In genomic region chr6:122268561-122268960, GRCm38 (mm10) we compare ENCODE assay signal across 9 mouse cellular contexts. TPM values are rescaled to one million over a fixed set of nuclear protein-coding genes. Genes with fewer than 3 reads are reported as not detected.
DNase-seq lines count a peak whose midpoint lies in the region; ATAC-seq and TF ChIP-seq lines count a peak whose summit lies in the region.
"Had no signal": no experiment of that assay in that cellular context is flagged by ENCODE, and none has a peak within 500 bp of the region (broad histone marks: within the 10 kb centered on the region; RNA-seq: fewer than 3 reads in every experiment).

No protein-coding gene starts in this region.

- no peaks in the 10 kb centered on the region for H3K9me3 ChIP-seq in liver, embryonic 12.5 days (replicated peaks)
- H3K9me3 ChIP-seq: limb, embryonic 13.5 days had no signal

- H3K27me3 ChIP-seq in liver, adult 2 months (ENCODE audit: control insufficient read depth, insufficient read depth, low read length): no peaks in the 10 kb centered on the region
- H3K27me3 ChIP-seq in liver, embryonic 12.5 days (replicated peaks): no peaks in the 10 kb centered on the region
- H3K27me3 ChIP-seq: limb, embryonic 13.5 days had no signal

- no peak for TF ChIP-seq CTCF in liver, adult 2 months (IDR thresholded peaks at IDR 0.05; ENCODE audit: low read depth, low read length)

- no peak for ATAC-seq in liver, embryonic 12.5 days
- peak; percentile 98 for ATAC-seq in cerebellum, adult (ENCODE audit: insufficient number of reproducible peaks, low FRiP score, low TSS enrichment)

- H3K4me3 ChIP-seq in liver, adult 2 months (ENCODE audit: insufficient read depth, low read depth, low read length): no peak overlapping the region
- H3K4me3 ChIP-seq in liver, embryonic 12.5 days: no peak overlapping the region
- H3K4me3 ChIP-seq: limb, embryonic 13.5 days had no signal

- H3K4me1 ChIP-seq in liver, adult 2 months (ENCODE audit: control insufficient read depth, insufficient read depth, low read length): peaks cover 5% of the 10 kb centered on the region; the same call in 1 of the 2 replicates
- H3K4me1 ChIP-seq in liver, embryonic 12.5 days: no peaks in the 10 kb centered on the region

- no peak for TF ChIP-seq POLR2A in liver, adult 2 months (IDR thresholded peaks at IDR 0.05; ENCODE audit: extremely low read depth, insufficient read depth, low read length)

- intact Hi-C loops in gastrocnemius, postnatal 14 days (cut with DNase I; ENCODE audit: low total_unique reads): no loop called here

- 7% methylated on average over 3 of the region's 3 CpGs for WGBS in liver, adult 2 months
- 65% methylated on average over 3 of the region's 3 CpGs for WGBS in liver, embryonic 12.5 days (ENCODE audit: insufficient replicate concordance)

- H3K27ac ChIP-seq in liver, adult 2 months (replicated peaks; ENCODE audit: insufficient read depth, low read depth, low read length): no peak overlapping the region
- no peak overlapping the region for H3K27ac ChIP-seq in liver, embryonic 12.5 days
- H3K27ac ChIP-seq: limb, embryonic 13.5 days had no signal

- no peaks in the 10 kb centered on the region for H3K36me3 ChIP-seq in liver, adult 2 months (ENCODE audit: control insufficient read depth, insufficient read depth, low read length)
- no peaks in the 10 kb centered on the region for H3K36me3 ChIP-seq in liver, embryonic 12.5 days
- H3K36me3 ChIP-seq: limb, embryonic 13.5 days had no signal

- peak; percentile 82 for DNase-seq in liver, adult 2 months (ENCODE audit: extremely low read depth, low read depth, low spot score)
- DNase-seq in gastrocnemius, postnatal 14 days: peak; percentile 72
- peak; percentile 75 to 85 for DNase-seq in layer of hippocampus, postnatal 36 days
- peak; percentile 81 to 83 for DNase-seq in right cerebral cortex, postnatal 10 days (ENCODE audit: low spot score in 2 of 2)
- no peak for DNase-seq in thymus, postnatal 36 days
- DNase-seq in spleen, postnatal 14 days (ENCODE audit: low spot score in 2 of 2): no peak

- no peak overlapping the region for H3K4me2 ChIP-seq in liver, embryonic 12.5 days
- H3K4me2 ChIP-seq: limb, embryonic 13.5 days had no signal

- H3K9ac ChIP-seq in liver, adult 2 months (ENCODE audit: low read depth, low read length): no peak overlapping the region
- H3K9ac ChIP-seq in liver, embryonic 12.5 days: no peak overlapping the region
- H3K9ac ChIP-seq: limb, embryonic 13.5 days had no signal

- no peaks in the 10 kb centered on the region for H3K79me2 ChIP-seq in liver, adult 2 months (ENCODE audit: control insufficient read depth, insufficient read depth, low read length)

RNA-seq across cellular contexts. Expression of gene Klrg1, which starts 14.1 kb away (rescaled TPM):
- 0.09 TPM in 1 of 2 replicates, not detected in the other for total RNA-seq in liver, adult 2 months (2014; rRNA removed)
- not detected in 2 replicates for polyA plus RNA-seq in liver, adult 2 months (2012; rRNA removed)
- polyA plus RNA-seq in liver, embryonic 12.5 days (2016; fragmentation: Nextera tagmentation; extraction: Ambion mirVana): not detected in 2 replicates
- total RNA-seq in gastrocnemius, postnatal 14 days (2021): not detected
- under 1 TPM; 0.35 to 0.40 TPM for total RNA-seq in layer of hippocampus, postnatal 36 days (2021)

RNA-seq across cellular contexts. Expression of gene M6pr, which starts 40.0 kb away (rescaled TPM):
- total RNA-seq in liver, adult 2 months (2014; rRNA removed): 95.0 and 104 TPM in 2 replicates
- 46.4 and 51.2 TPM in 2 replicates for polyA plus RNA-seq in liver, adult 2 months (2012; rRNA removed)
- 115 and 116 TPM in 2 replicates for polyA plus RNA-seq in liver, embryonic 12.5 days (2016; fragmentation: Nextera tagmentation; extraction: Ambion mirVana)
- 10 to 100 TPM; 22.7 to 26.6 TPM for total RNA-seq in gastrocnemius, postnatal 14 days (2021)
- 10 to 100 TPM; 72.5 to 75.3 TPM for total RNA-seq in layer of hippocampus, postnatal 36 days (2021)

Comparison
In these comparisons a context has a peak if more than half of its experiments do, and no peak if none do; other contexts are left out.
1. DNase-seq: peak in liver, adult 2 months (single experiment), gastrocnemius, postnatal 14 days (single experiment), layer of hippocampus, postnatal 36 days (2 of 2) and right cerebral cortex, postnatal 10 days (2 of 2); none in thymus, postnatal 36 days (0 of 2) and spleen, postnatal 14 days (0 of 2).